Mouse (Mus musculus): Measurements from ENCODE around the gene Cnksr3. TPM values are rescaled to one million over a fixed set of nuclear protein-coding genes. Genes with fewer than 3 reads are reported as not detected.

Cnksr3 gene
- 8.4 and 9.3 TPM in 2 replicates for polyA plus RNA-seq (2015; fragmentation: Nextera tagmentation; extraction: Ambion mirVana)

- peak; percentile 88 for ATAC-seq (replicated peaks; ENCODE audit: extremely low read depth, insufficient read depth, low FRiP score)
- Histone ChIP-seq H3K4me2 (ENCODE audit: low read depth, low read length) (peak within 1 kb of the TSS; percentile 81), H3K9ac (ENCODE audit: low read length) (peak within 1 kb of the TSS; percentile 76), H3K27me3 (ENCODE audit: control insufficient read depth, insufficient read depth, low read length) (no peaks in the 10 kb centered on the region), H3K4me1 (ENCODE audit: control insufficient read depth, insufficient read depth, low read length) (peaks cover 30% of the 10 kb centered on the region), H3K36me3 (ENCODE audit: control insufficient read depth, insufficient read depth) (no peaks in the 10 kb centered on the region), H3K9me3 (replicated peaks; ENCODE audit: control insufficient read depth, low read length) (no peaks in the 10 kb centered on the region), H3K4me3 (ENCODE audit: low read length) (peak within 1 kb of the TSS; percentile 78), H3K27ac (ENCODE audit: low read length) (peak within 1 kb of the TSS; percentile 90)
- under 1% methylated on average over 73 of the region's 74 CpGs for WGBS
Observed at GRCm38 (mm10) chr10:7211696-7212482, at the start of gene Cnksr3. Cnksr3 (minus strand) TSS chr10:7212237.

- Histone ChIP-seq H3K4me1 (ENCODE audit: control insufficient read depth, insufficient read depth, low read length) (no peaks in the 10 kb centered on the region), H3K36me3 (ENCODE audit: control insufficient read depth, insufficient read depth) (no peaks in the 10 kb centered on the region), H3K4me2 (ENCODE audit: low read depth, low read length) (no peak overlapping the region), H3K27me3 (ENCODE audit: control insufficient read depth, insufficient read depth, low read length) (no peaks in the 10 kb centered on the region), H3K9ac (ENCODE audit: low read length) (no peak overlapping the region), H3K9me3 (replicated peaks; ENCODE audit: control insufficient read depth, low read length) (no peaks in the 10 kb centered on the region), H3K4me3 (ENCODE audit: low read length) (no peak overlapping the region), H3K27ac (ENCODE audit: low read length) (no peak overlapping the region)
- ATAC-seq (replicated peaks; ENCODE audit: extremely low read depth, insufficient read depth, low FRiP score): no peak
- 53% methylated on average over 10 of the region's 10 CpGs for WGBS
Observed at GRCm38 (mm10) chr10:7260166-7261108, 48.4 kb upstream of the Cnksr3 start.

- 57% methylated on average over 5 of the region's 5 CpGs for WGBS
Observed at GRCm38 (mm10) chr10:7258607-7259006, 46.6 kb upstream of the Cnksr3 start.

GRCm38 (mm10) chr10:7250455-7250854 is 38.4 kb upstream of the Cnksr3 start:
- Histone ChIP-seq H3K27me3 (ENCODE audit: control insufficient read depth, insufficient read depth, low read length) (no peaks in the 10 kb centered on the region), H3K4me1 (ENCODE audit: control insufficient read depth, insufficient read depth, low read length) (no peaks in the 10 kb centered on the region), H3K9ac (ENCODE audit: low read length) (no peak overlapping the region), H3K4me2 (ENCODE audit: low read depth, low read length) (no peak overlapping the region), H3K9me3 (replicated peaks; ENCODE audit: control insufficient read depth, low read length) (no peaks in the 10 kb centered on the region), H3K36me3 (ENCODE audit: control insufficient read depth, insufficient read depth) (no peaks in the 10 kb centered on the region), H3K27ac (ENCODE audit: low read length) (no peak overlapping the region), H3K4me3 (ENCODE audit: low read length) (no peak overlapping the region)
- ATAC-seq (replicated peaks; ENCODE audit: extremely low read depth, insufficient read depth, low FRiP score): no peak
- WGBS: 63% methylated on average over 2 of the region's 2 CpGs

More at GRCm38 (mm10) chr10:7258607-7259006, 46.6 kb upstream of the Cnksr3 start:
- Histone ChIP-seq H3K27me3 (ENCODE audit: control insufficient read depth, insufficient read depth, low read length) (no peaks in the 10 kb centered on the region), H3K27ac (ENCODE audit: low read length) (no peak overlapping the region), H3K4me2 (ENCODE audit: low read depth, low read length) (no peak overlapping the region), H3K36me3 (ENCODE audit: control insufficient read depth, insufficient read depth) (no peaks in the 10 kb centered on the region), H3K4me3 (ENCODE audit: low read length) (no peak overlapping the region), H3K9ac (ENCODE audit: low read length) (no peak overlapping the region), H3K9me3 (replicated peaks; ENCODE audit: control insufficient read depth, low read length) (no peaks in the 10 kb centered on the region), H3K4me1 (ENCODE audit: control insufficient read depth, insufficient read depth, low read length) (no peaks in the 10 kb centered on the region)
- ATAC-seq (replicated peaks; ENCODE audit: extremely low read depth, insufficient read depth, low FRiP score): no peak

GRCm38 (mm10) chr10:7234601-7235000 is 22.6 kb upstream of the Cnksr3 start:
- 47% methylated on average over 3 of the region's 5 CpGs for WGBS
- H3K9ac ChIP-seq (ENCODE audit: low read length): no peak overlapping the region
- ATAC-seq (replicated peaks; ENCODE audit: extremely low read depth, insufficient read depth, low FRiP score): no peak
- no peaks in the 10 kb centered on the region for H3K27me3 ChIP-seq (ENCODE audit: control insufficient read depth, insufficient read depth, low read length)
- H3K4me2 ChIP-seq (ENCODE audit: low read depth, low read length): no peak overlapping the region
- no peaks in the 10 kb centered on the region for H3K9me3 ChIP-seq (replicated peaks; ENCODE audit: control insufficient read depth, low read length)
- no peaks in the 10 kb centered on the region for H3K36me3 ChIP-seq (ENCODE audit: control insufficient read depth, insufficient read depth)
- no peak overlapping the region for H3K4me3 ChIP-seq (ENCODE audit: low read length)
- H3K4me1 ChIP-seq (ENCODE audit: control insufficient read depth, insufficient read depth, low read length): no peaks in the 10 kb centered on the region
- H3K27ac ChIP-seq (ENCODE audit: low read length): no peak overlapping the region

GRCm38 (mm10) chr10:7217551-7218127 is 5.6 kb upstream of the Cnksr3 start:
- H3K9me3 ChIP-seq (replicated peaks; ENCODE audit: control insufficient read depth, low read length): no peaks in the 10 kb centered on the region
- H3K4me3 ChIP-seq (ENCODE audit: low read length): no peak overlapping the region
- no peaks in the 10 kb centered on the region for H3K36me3 ChIP-seq (ENCODE audit: control insufficient read depth, insufficient read depth)
- H3K4me2 ChIP-seq (ENCODE audit: low read depth, low read length): no peak overlapping the region
- H3K4me1 ChIP-seq (ENCODE audit: control insufficient read depth, insufficient read depth, low read length): peaks cover 10% of the 10 kb centered on the region
- H3K27me3 ChIP-seq (ENCODE audit: control insufficient read depth, insufficient read depth, low read length): no peaks in the 10 kb centered on the region
- H3K9ac ChIP-seq (ENCODE audit: low read length): no peak overlapping the region
- no peak for ATAC-seq (replicated peaks; ENCODE audit: extremely low read depth, insufficient read depth, low FRiP score)
- WGBS: 66% methylated on average over 3 of the region's 3 CpGs
- H3K27ac ChIP-seq (ENCODE audit: low read length): no peak overlapping the region

- no peaks in the 10 kb centered on the region for H3K9me3 ChIP-seq (replicated peaks; ENCODE audit: control insufficient read depth, low read length)
Observed at GRCm38 (mm10) chr10:7214718-7215117, 2.7 kb upstream of the Cnksr3 start.

GRCm38 (mm10) chr10:7213066-7213630 is 1.1 kb upstream of the Cnksr3 start:
- peak overlapping the region; percentile 81 for H3K4me2 ChIP-seq (ENCODE audit: low read depth, low read length)
- H3K4me3 ChIP-seq (ENCODE audit: low read length): peak overlapping the region; percentile 78
- no peaks in the 10 kb centered on the region for H3K27me3 ChIP-seq (ENCODE audit: control insufficient read depth, insufficient read depth, low read length)
- peak overlapping the region; percentile 76 for H3K9ac ChIP-seq (ENCODE audit: low read length)
- whole genome bisulfite sequencing: 45% methylated on average over 10 of the region's 10 CpGs
- no peaks in the 10 kb centered on the region for H3K36me3 ChIP-seq (ENCODE audit: control insufficient read depth, insufficient read depth)
- peak overlapping the region; percentile 90 for H3K27ac ChIP-seq (ENCODE audit: low read length)
- H3K9me3 ChIP-seq (replicated peaks; ENCODE audit: control insufficient read depth, low read length): no peaks in the 10 kb centered on the region
- peaks cover 30% of the 10 kb centered on the region for H3K4me1 ChIP-seq (ENCODE audit: control insufficient read depth, insufficient read depth, low read length)
- no peak for ATAC-seq (replicated peaks; ENCODE audit: extremely low read depth, insufficient read depth, low FRiP score)

More at GRCm38 (mm10) chr10:7214718-7215117, 2.7 kb upstream of the Cnksr3 start:
- H3K4me2 ChIP-seq (ENCODE audit: low read depth, low read length): no peak overlapping the region
- no peak overlapping the region for H3K27ac ChIP-seq (ENCODE audit: low read length)
- H3K27me3 ChIP-seq (ENCODE audit: control insufficient read depth, insufficient read depth, low read length): no peaks in the 10 kb centered on the region
- ATAC-seq (replicated peaks; ENCODE audit: extremely low read depth, insufficient read depth, low FRiP score): no peak
- H3K4me1 ChIP-seq (ENCODE audit: control insufficient read depth, insufficient read depth, low read length): peaks cover 17% of the 10 kb centered on the region
- 71% methylated on average over 4 of the region's 4 CpGs for WGBS
- H3K9ac ChIP-seq (ENCODE audit: low read length): no peak overlapping the region
- no peak overlapping the region for H3K4me3 ChIP-seq (ENCODE audit: low read length)
- no peaks in the 10 kb centered on the region for H3K36me3 ChIP-seq (ENCODE audit: control insufficient read depth, insufficient read depth)

Measured in heart, embryonic 16.5 days (tissue).